Mouse (Mus musculus): ENCODE measurements around the gene Ap2b1. TPM values are rescaled to one million over a fixed set of nuclear protein-coding genes. Genes with fewer than 3 reads are reported as not detected.

The Ap2b1 gene
- total RNA-seq, 2 experiments from 2014 or later: 268 to 286 TPM

Other genes starting within 250 kb of the Ap2b1 start
- 1 to 10 TPM; 1.1 to 1.8 TPM for gene Slfn2, start 233.9 kb upstream of the Ap2b1 start, total RNA-seq (2021)
- gene Slfn1, start 182.2 kb upstream of the Ap2b1 start, total RNA-seq (2021): not detected
- not detected for gene Slfn4, start 123.8 kb upstream of the Ap2b1 start, total RNA-seq (2021)
- 1 to 10 TPM in 1 of 2 experiments, under 1 TPM in 1; 0.37 to 1.0 TPM for gene Slfn3, start 107.7 kb upstream of the Ap2b1 start, total RNA-seq (2021)
- gene Slfn14, start 12.3 kb upstream of the Ap2b1 start, total RNA-seq (2021): not detected
- gene Pex12, start 3.6 kb downstream of the Ap2b1 start, total RNA-seq (2021): 10 to 100 TPM in 1 of 2 experiments, 1 to 10 TPM in 1; 8.1 to 11.3 TPM
- 100 to 1,000 TPM; 255 to 263 TPM for gene Rasl10b, start 110.1 kb downstream of the Ap2b1 start, total RNA-seq (2021)
- gene Gas2l2, start 130.4 kb downstream of the Ap2b1 start, total RNA-seq (2021): not detected
- gene 1700020L24Rik, start 138.7 kb downstream of the Ap2b1 start, total RNA-seq (2021): under 1 TPM in 1 of 2 experiments, not detected in 1; 0.54 TPM
- 1 to 10 TPM; 3.5 to 5.1 TPM for gene Mmp28, start 164.0 kb downstream of the Ap2b1 start, total RNA-seq (2021)
- 10 to 100 TPM; 44.2 to 72.7 TPM for gene Taf15, start 174.1 kb downstream of the Ap2b1 start, total RNA-seq (2021)
- gene Heatr9, start 223.2 kb downstream of the Ap2b1 start, total RNA-seq (2021): not detected
- gene Ccl5, start 231.5 kb downstream of the Ap2b1 start, total RNA-seq (2021): not detected